Comparison of ENCODE assay signal across 17 mouse cellular contexts in the genomic region with DNA sequence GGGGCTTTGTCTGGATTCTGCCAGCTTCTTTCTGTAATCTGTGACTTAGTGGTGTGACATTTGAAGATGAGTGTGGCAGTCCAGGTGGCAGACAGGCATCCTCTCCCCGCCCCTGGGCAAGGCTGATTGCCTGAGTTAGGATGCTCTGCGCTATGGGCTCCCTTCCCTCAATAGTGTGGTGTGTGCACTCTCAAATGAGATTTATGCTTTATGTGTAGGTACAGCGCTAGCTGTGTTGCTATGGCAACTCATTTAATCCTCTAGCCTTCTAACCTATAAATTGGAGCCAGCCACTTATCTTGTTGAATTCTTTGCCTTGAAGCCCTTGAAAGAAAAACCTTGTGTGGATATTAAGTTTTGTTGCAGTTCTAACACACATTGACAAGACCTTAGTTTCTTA. TPM values are rescaled to one million over a fixed set of nuclear protein-coding genes. Genes with fewer than 3 reads are reported as not detected.
A peak's percentile ranks its signal among the peaks of the same experiment; 100 is the strongest.
DNase-seq lines count a peak whose midpoint lies in the region; ATAC-seq and TF ChIP-seq lines count a peak whose summit lies in the region.
"Had no signal": no experiment of that assay in that cellular context is flagged by ENCODE, and none has a peak within 500 bp of the region (broad histone marks: within the 10 kb centered on the region; RNA-seq: fewer than 3 reads in every experiment).

No protein-coding gene starts in this region.

- no peak for ATAC-seq in intestine, postnatal 0 days
- no peak for ATAC-seq in intestine, embryonic 15.5 days
- ATAC-seq in forebrain, embryonic 16.5 days: peak; percentile 42; the same call in 1 of the 2 replicates
- peak; percentile 80 for ATAC-seq in neural tube, embryonic 13.5 days (ENCODE audit: low read depth)
- ATAC-seq: liver, embryonic 12.5 days had no signal

- H3K36me3 ChIP-seq in intestine, postnatal 0 days (ENCODE audit: control insufficient read depth, insufficient read depth): peaks cover 80% of the 10 kb centered on the region
- H3K36me3 ChIP-seq in intestine, embryonic 15.5 days: peaks cover 54% of the 10 kb centered on the region
- H3K36me3 ChIP-seq in embryonic facial prominence, embryonic 10.5 days (replicated peaks): peaks cover 100% of the 10 kb centered on the region
- peaks cover 26% of the 10 kb centered on the region for H3K36me3 ChIP-seq in forebrain, embryonic 16.5 days (ENCODE audit: control insufficient read depth, insufficient read depth)
- H3K36me3 ChIP-seq in neural tube, embryonic 13.5 days: peaks cover 97% of the 10 kb centered on the region

- no peak for DNase-seq in embryonic facial prominence, embryonic 10.5 days (ENCODE audit: low spot score)
- DNase-seq in kidney, postnatal 25 days: no peak
- DNase-seq in embryo, embryonic 11 days: no peak
- DNase-seq: adrenal gland, postnatal 36 days; heart, postnatal 14 days; lung, embryonic 14.5 days; lung, postnatal 4 days had no signal

- H3K27me3 ChIP-seq in intestine, postnatal 0 days (replicated peaks; ENCODE audit: control insufficient read depth, insufficient read depth, low read length): no peaks in the 10 kb centered on the region
- H3K27me3 ChIP-seq in intestine, embryonic 15.5 days (replicated peaks): no peaks in the 10 kb centered on the region
- no peaks in the 10 kb centered on the region for H3K27me3 ChIP-seq in embryonic facial prominence, embryonic 10.5 days (replicated peaks; ENCODE audit: low read depth, poor library complexity, severe bottlenecking)
- H3K27me3 ChIP-seq in forebrain, embryonic 16.5 days (replicated peaks; ENCODE audit: control insufficient read depth, insufficient read depth, low read length): no peaks in the 10 kb centered on the region
- no peaks in the 10 kb centered on the region for H3K27me3 ChIP-seq in neural tube, embryonic 13.5 days
- H3K27me3 ChIP-seq: liver, embryonic 12.5 days; Patski had no signal

- no peak for TF ChIP-seq CTCF in intestine, postnatal 0 days (IDR thresholded peaks at IDR 0.05; ENCODE audit: low read depth)

- no peaks in the 10 kb centered on the region for H3K4me1 ChIP-seq in intestine, postnatal 0 days (replicated peaks; ENCODE audit: control insufficient read depth, insufficient read depth, low read length)
- no peaks in the 10 kb centered on the region for H3K4me1 ChIP-seq in intestine, embryonic 15.5 days (replicated peaks)
- no peaks in the 10 kb centered on the region for H3K4me1 ChIP-seq in embryonic facial prominence, embryonic 10.5 days
- peaks cover 20% of the 10 kb centered on the region for H3K4me1 ChIP-seq in forebrain, embryonic 16.5 days (replicated peaks; ENCODE audit: control insufficient read depth, insufficient read depth, low read length)
- peaks cover 28% of the 10 kb centered on the region for H3K4me1 ChIP-seq in neural tube, embryonic 13.5 days (replicated peaks)
- H3K4me1 ChIP-seq: limb, embryonic 10.5 days; liver, embryonic 12.5 days had no signal

- H3K4me2 ChIP-seq in intestine, postnatal 0 days (replicated peaks; ENCODE audit: low read depth): no peak overlapping the region
- no peak overlapping the region for H3K4me2 ChIP-seq in intestine, embryonic 15.5 days (replicated peaks)
- H3K4me2 ChIP-seq in forebrain, embryonic 16.5 days (ENCODE audit: low read length): no peak overlapping the region
- no peak overlapping the region for H3K4me2 ChIP-seq in neural tube, embryonic 13.5 days
- H3K4me2 ChIP-seq: heart, embryonic 11.5 days; liver, embryonic 12.5 days; lung, embryonic 14.5 days had no signal

- no peak overlapping the region for H3K4me3 ChIP-seq in intestine, postnatal 0 days (ENCODE audit: low read depth, low read length)
- H3K4me3 ChIP-seq in intestine, embryonic 15.5 days (replicated peaks): no peak overlapping the region
- no peak overlapping the region for H3K4me3 ChIP-seq in embryonic facial prominence, embryonic 10.5 days
- no peak overlapping the region for H3K4me3 ChIP-seq in forebrain, embryonic 16.5 days (replicated peaks; ENCODE audit: low read length)
- H3K4me3 ChIP-seq in neural tube, embryonic 13.5 days: no peak overlapping the region
- H3K4me3 ChIP-seq: limb, embryonic 10.5 days; liver, embryonic 12.5 days had no signal

- 0 out of 2 replicates have a peak overlapping the region, but pooled peaks have one; percentile 35 for H3K27ac ChIP-seq in intestine, postnatal 0 days (ENCODE audit: low read depth, low read length)
- H3K27ac ChIP-seq in intestine, embryonic 15.5 days: no peak overlapping the region
- H3K27ac ChIP-seq in embryonic facial prominence, embryonic 10.5 days (replicated peaks): 0 out of 2 replicates have a peak overlapping the region, but pooled peaks have one; percentile 30
- peak overlapping the region; percentile 5; the same call in 1 of the 2 replicates for H3K27ac ChIP-seq in forebrain, embryonic 16.5 days (ENCODE audit: low read length)
- H3K27ac ChIP-seq in neural tube, embryonic 13.5 days (replicated peaks): peak overlapping the region; percentile 80
- H3K27ac ChIP-seq: limb, embryonic 10.5 days; liver, embryonic 12.5 days had no signal

- no peaks in the 10 kb centered on the region for H3K9me3 ChIP-seq in intestine, postnatal 0 days (ENCODE audit: control insufficient read depth)
- H3K9me3 ChIP-seq in intestine, embryonic 15.5 days: no peaks in the 10 kb centered on the region
- H3K9me3 ChIP-seq in embryonic facial prominence, embryonic 10.5 days: no peaks in the 10 kb centered on the region
- no peaks in the 10 kb centered on the region for H3K9me3 ChIP-seq in forebrain, embryonic 16.5 days (ENCODE audit: control insufficient read depth, low read length)
- no peaks in the 10 kb centered on the region for H3K9me3 ChIP-seq in neural tube, embryonic 13.5 days
- H3K9me3 ChIP-seq: limb, embryonic 10.5 days; liver, embryonic 12.5 days had no signal

- WGBS in intestine, postnatal 0 days: 75% methylated on average over 3 of the region's 3 CpGs
- WGBS in intestine, embryonic 15.5 days: 84% methylated on average over 3 of the region's 3 CpGs
- 87% methylated on average over 3 of the region's 3 CpGs for WGBS in embryonic facial prominence, embryonic 10.5 days
- WGBS in forebrain, embryonic 16.5 days: 38% methylated on average over 3 of the region's 3 CpGs
- WGBS in neural tube, embryonic 13.5 days: 53% methylated on average over 3 of the region's 3 CpGs

- no peak overlapping the region for H3K9ac ChIP-seq in intestine, postnatal 0 days (ENCODE audit: low read depth, low read length)
- no peak overlapping the region for H3K9ac ChIP-seq in intestine, embryonic 15.5 days
- no peak overlapping the region for H3K9ac ChIP-seq in forebrain, embryonic 16.5 days (replicated peaks; ENCODE audit: low read depth, low read length)
- peak overlapping the region; percentile 34; the same call in 1 of the 2 replicates for H3K9ac ChIP-seq in neural tube, embryonic 13.5 days
- H3K9ac ChIP-seq: liver, embryonic 12.5 days; lung, embryonic 14.5 days had no signal

RNA-seq across cellular contexts. Expression of gene Ghrh, which starts 33.6 kb away (rescaled TPM):
- 0.26 and 0.78 TPM in 2 replicates for polyA plus RNA-seq in intestine, postnatal 0 days (2015; fragmentation: Nextera tagmentation; extraction: Ambion mirVana)
- polyA plus RNA-seq in intestine, embryonic 15.5 days (2015; fragmentation: Nextera tagmentation; extraction: Ambion mirVana): 0.64 and 1.00 TPM in 2 replicates
- polyA plus RNA-seq in embryonic facial prominence, embryonic 10.5 days (2016; fragmentation: Nextera tagmentation; extraction: Ambion mirVana): 0.34 and 1.3 TPM in 2 replicates
- 0.80 TPM in 1 of 2 replicates, not detected in the other for polyA plus RNA-seq in forebrain, embryonic 16.5 days (2015; fragmentation: Nextera tagmentation; extraction: Ambion mirVana)
- polyA plus RNA-seq in neural tube, embryonic 13.5 days (2015; fragmentation: Nextera tagmentation; extraction: Ambion mirVana): 0.57 and 0.68 TPM in 2 replicates
- polyA plus RNA-seq: C2C12; cortical plate, adult 2 months; heart, embryonic 11.5 days; limb, embryonic 10.5 days; liver, embryonic 12.5 days; lung, embryonic 14.5 days; Patski had no signal

RNA-seq across cellular contexts. Expression of gene Mroh8, which starts 34.4 kb away (rescaled TPM):
- 0.09 and 0.21 TPM in 2 replicates for polyA plus RNA-seq in intestine, postnatal 0 days (2015; fragmentation: Nextera tagmentation; extraction: Ambion mirVana)
- 0.55 and 0.62 TPM in 2 replicates for polyA plus RNA-seq in intestine, embryonic 15.5 days (2015; fragmentation: Nextera tagmentation; extraction: Ambion mirVana)
- 0.73 and 1.0 TPM in 2 replicates for polyA plus RNA-seq in embryonic facial prominence, embryonic 10.5 days (2016; fragmentation: Nextera tagmentation; extraction: Ambion mirVana)
- polyA plus RNA-seq in forebrain, embryonic 16.5 days (2015; fragmentation: Nextera tagmentation; extraction: Ambion mirVana): 0.20 and 0.30 TPM in 2 replicates
- polyA plus RNA-seq in neural tube, embryonic 13.5 days (2015; fragmentation: Nextera tagmentation; extraction: Ambion mirVana): 0.42 and 0.80 TPM in 2 replicates

RNA-seq across cellular contexts. Expression of gene Rpn2, which starts 34.9 kb away (rescaled TPM):
- polyA plus RNA-seq in intestine, postnatal 0 days (2015; fragmentation: Nextera tagmentation; extraction: Ambion mirVana): 148 and 153 TPM in 2 replicates
- polyA plus RNA-seq in intestine, embryonic 15.5 days (2015; fragmentation: Nextera tagmentation; extraction: Ambion mirVana): 331 and 342 TPM in 2 replicates
- polyA plus RNA-seq in embryonic facial prominence, embryonic 10.5 days (2016; fragmentation: Nextera tagmentation; extraction: Ambion mirVana): 266 and 277 TPM in 2 replicates
- polyA plus RNA-seq in forebrain, embryonic 16.5 days (2015; fragmentation: Nextera tagmentation; extraction: Ambion mirVana): 183 and 189 TPM in 2 replicates
- 214 and 222 TPM in 2 replicates for polyA plus RNA-seq in neural tube, embryonic 13.5 days (2015; fragmentation: Nextera tagmentation; extraction: Ambion mirVana)

RNA-seq across cellular contexts. Expression of gene Manbal, which starts 53.7 kb away (rescaled TPM):
- 60.9 and 66.5 TPM in 2 replicates for polyA plus RNA-seq in intestine, postnatal 0 days (2015; fragmentation: Nextera tagmentation; extraction: Ambion mirVana)
- polyA plus RNA-seq in intestine, embryonic 15.5 days (2015; fragmentation: Nextera tagmentation; extraction: Ambion mirVana): 68.4 and 73.7 TPM in 2 replicates
- 61.1 and 66.5 TPM in 2 replicates for polyA plus RNA-seq in embryonic facial prominence, embryonic 10.5 days (2016; fragmentation: Nextera tagmentation; extraction: Ambion mirVana)
- 97.5 and 105 TPM in 2 replicates for polyA plus RNA-seq in forebrain, embryonic 16.5 days (2015; fragmentation: Nextera tagmentation; extraction: Ambion mirVana)
- polyA plus RNA-seq in neural tube, embryonic 13.5 days (2015; fragmentation: Nextera tagmentation; extraction: Ambion mirVana): 77.6 and 89.9 TPM in 2 replicates

Comparison
In these comparisons a context has a peak if more than half of its experiments do, and no peak if none do; other contexts are left out.
1. ATAC-seq: peak in forebrain, embryonic 16.5 days (single experiment) and neural tube, embryonic 13.5 days (single experiment); none in intestine, postnatal 0 days (single experiment) and intestine, embryonic 15.5 days (single experiment).